Mouse (Mus musculus) thymus, adult 2 months (tissue): Measurements from ENCODE around the gene Mief1. TPM values are rescaled to one million over a fixed set of nuclear protein-coding genes. Genes with fewer than 3 reads are reported as not detected.
A peak's percentile ranks its signal among the peaks of the same experiment; 100 is the strongest.

Source experiments
- DNase-seq: peaks from one replicate; pipeline ENCODE4 v3.0.0; 2021
- H3K27ac ChIP-seq: fragments of 200-500 bp; 2 replicates; pipeline ENCODE4 v1.5.1; 2012; ENCODE audit warnings: low read length, control low read depth; ENCODE audit not compliant: control insufficient read depth, insufficient read depth
- H3K27me3 ChIP-seq: fragments of 200-500 bp; 2 replicates; pipeline ENCODE4 v1.6.1; 2012; ENCODE audit warnings: mild to moderate bottlenecking, low read length, moderate library complexity, mixed read lengths; ENCODE audit not compliant: control insufficient read depth, insufficient read depth
- H3K36me3 ChIP-seq: fragments of 200-500 bp; 2 replicates; pipeline ENCODE4 v1.6.1; 2012; ENCODE audit warnings: mild to moderate bottlenecking, low read length, moderate library complexity; ENCODE audit not compliant: control insufficient read depth, insufficient read depth
- H3K4me1 ChIP-seq: fragments of 200-500 bp; replicated peaks from 2 replicates; pipeline ENCODE4 v1.6.1; 2012; ENCODE audit warnings: low read length; ENCODE audit not compliant: control insufficient read depth, insufficient read depth
- H3K4me3 ChIP-seq: fragments of 200-500 bp; 2 replicates; pipeline ENCODE4 v1.5.1; 2012; ENCODE audit warnings: mild to moderate bottlenecking, low read length, control low read depth, moderate library complexity; ENCODE audit not compliant: control insufficient read depth, insufficient read depth
- CTCF ChIP-seq: fragments of 200-500 bp; IDR thresholded peaks from 2 replicates; pipeline ENCODE4 v1.5.1; 2012; ENCODE audit warnings: mild to moderate bottlenecking, control low read depth, low read length, moderate library complexity, borderline replicate concordance; ENCODE audit not compliant: control insufficient read depth, poor library complexity, insufficient read depth; ENCODE audit errors: extremely low read depth
- POLR2A ChIP-seq: fragments of 200-500 bp; IDR thresholded peaks from 2 replicates; pipeline ENCODE4 v1.6.1; 2012; ENCODE audit warnings: mild to moderate bottlenecking, low read length, control low read depth, moderate library complexity; ENCODE audit not compliant: control insufficient read depth, poor library complexity, insufficient read depth; ENCODE audit errors: extremely low read depth
- WGBS: fragments of 180-500 bp; shearing (Covaris S2); methylation state at CpG from one replicate; pipeline ENCODE4 v1.1.7; 2018; 5-methylcytosine and 5-hydroxymethylcytosine counted together
- polyA plus RNA-seq: library from polyadenylated mRNA; depleted of rRNA; stranded (reverse); fragments of >200 nt; gene quantifications from 2 replicates; pipeline ENCODE4 v1.2.3, GENCODE M21; 2012

The Mief1 gene
- polyA plus RNA-seq, 1 experiment = 32.7 TPM

DNA sequence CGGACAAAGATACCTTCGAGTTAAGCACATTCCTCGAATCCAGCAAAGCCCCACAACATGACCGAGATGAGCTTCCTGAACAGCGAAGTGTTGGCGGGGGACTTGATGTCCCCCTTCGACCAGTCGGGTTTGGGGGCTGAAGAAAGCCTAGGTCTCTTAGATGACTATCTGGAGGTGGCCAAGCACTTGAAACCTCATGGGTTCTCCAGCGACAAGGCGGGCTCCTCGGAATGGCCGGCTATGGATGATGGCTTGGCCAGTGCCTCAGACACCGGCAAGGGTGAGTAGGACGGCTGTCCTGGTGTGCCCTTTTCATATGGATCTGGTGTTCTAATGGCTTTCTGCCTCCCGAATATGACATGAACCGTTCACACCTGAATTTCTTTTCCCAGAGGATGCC, 22.4 kb downstream of the Mief1 start:
- Histone ChIP-seq H3K27me3 (no peaks in the 10 kb centered on the region), H3K27ac (no peak overlapping the region), H3K4me1 (peaks cover 17% of the 10 kb centered on the region), H3K4me3 (peak overlapping the region; percentile 88), H3K36me3 (peaks cover 17% of the 10 kb centered on the region)
- no peak for TF ChIP-seq CTCF
- no peak for TF ChIP-seq POLR2A
- DNase-seq = no peak
- WGBS = 17% methylated on average over 16 of the region's 16 CpGs

DNA sequence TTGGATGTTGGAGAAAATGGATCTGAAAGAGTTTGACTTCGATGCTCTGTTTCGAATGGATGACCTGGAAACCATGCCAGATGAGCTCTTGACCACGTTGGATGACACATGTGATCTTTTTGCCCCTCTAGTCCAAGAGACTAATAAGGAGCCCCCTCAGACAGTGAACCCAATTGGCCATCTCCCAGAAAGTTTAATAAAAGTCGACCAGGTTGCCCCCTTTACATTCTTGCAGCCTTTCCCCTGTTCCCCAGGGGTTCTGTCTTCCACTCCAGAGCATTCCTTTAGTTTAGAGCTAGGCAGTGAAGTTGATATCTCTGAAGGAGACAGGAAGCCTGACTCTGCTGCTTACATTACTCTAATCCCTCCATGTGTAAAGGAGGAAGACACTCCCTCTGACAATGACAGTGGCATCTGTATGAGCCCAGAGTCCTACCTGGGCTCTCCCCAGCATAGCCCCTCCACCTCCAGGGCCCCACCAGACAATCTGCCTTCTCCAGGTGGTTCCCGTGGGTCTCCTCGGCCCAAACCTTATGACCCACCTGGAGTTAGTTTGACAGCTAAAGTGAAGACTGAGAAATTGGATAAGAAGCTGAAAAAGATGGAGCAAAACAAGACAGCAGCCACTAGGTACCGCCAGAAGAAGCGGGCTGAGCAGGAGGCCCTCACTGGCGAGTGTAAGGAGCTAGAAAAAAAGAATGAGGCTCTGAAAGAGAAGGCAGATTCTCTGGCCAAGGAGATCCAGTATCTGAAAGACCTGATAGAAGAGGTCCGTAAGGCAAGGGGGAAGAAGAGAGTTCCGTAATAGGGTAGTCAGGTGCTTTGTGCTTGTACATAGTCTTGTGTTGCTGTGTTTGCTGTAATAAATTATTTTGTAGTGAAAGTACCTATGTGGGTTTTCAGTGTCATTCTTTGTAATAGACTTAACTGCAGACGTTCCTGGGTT, 23.1 kb downstream of the Mief1 start:
- Histone ChIP-seq H3K27me3 (no peaks in the 10 kb centered on the region), H3K36me3 (peaks cover 17% of the 10 kb centered on the region), H3K4me3 (peak overlapping the region; percentile 88), H3K27ac (no peak overlapping the region; the same call in 1 of the 2 replicates), H3K4me1 (peaks cover 17% of the 10 kb centered on the region)
- TF ChIP-seq CTCF (no peak), POLR2A (no peak)
- 77% methylated on average over 12 of the region's 12 CpGs for WGBS
- no peak for DNase-seq

DNA sequence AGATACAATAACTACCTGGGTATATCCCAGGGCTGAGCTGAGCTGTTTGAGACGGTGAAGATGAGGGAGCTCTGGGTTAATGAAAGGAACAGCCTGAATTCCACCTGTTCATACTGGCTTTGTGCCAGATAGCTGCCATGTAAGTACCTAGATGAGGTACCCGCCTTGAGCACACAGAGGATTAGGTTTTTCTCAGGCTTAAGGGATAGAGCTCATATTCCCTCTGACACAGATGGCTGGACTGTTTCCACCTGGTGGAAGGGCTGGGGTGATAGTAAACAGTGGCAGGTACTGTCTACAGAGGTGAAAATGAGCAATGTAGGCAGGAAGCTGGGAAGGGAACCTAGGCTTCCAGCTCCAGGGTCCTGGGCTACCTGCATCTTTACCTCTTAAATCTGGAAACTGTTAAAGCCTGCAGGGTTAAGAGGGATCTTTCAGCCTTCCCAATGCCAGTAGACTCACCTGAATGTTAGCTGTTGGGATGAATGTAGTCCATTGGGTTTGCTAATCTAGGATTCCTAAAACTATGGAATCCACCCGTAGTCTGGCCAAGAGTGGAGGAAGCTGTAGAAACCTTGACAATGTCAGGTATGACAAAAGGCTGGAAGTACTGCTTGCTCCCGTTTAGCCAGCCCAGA, 23.9 kb downstream of the Mief1 start:
- no peak overlapping the region for H3K4me3 ChIP-seq
- no peak overlapping the region for H3K27ac ChIP-seq
- no peak for DNase-seq
- H3K27me3 ChIP-seq = no peaks in the 10 kb centered on the region
- peaks cover 17% of the 10 kb centered on the region for H3K36me3 ChIP-seq
- WGBS = 65% methylated on average over 4 of the region's 4 CpGs
- TF ChIP-seq CTCF (no peak), POLR2A (no peak)
- peaks cover 17% of the 10 kb centered on the region for H3K4me1 ChIP-seq

DNA sequence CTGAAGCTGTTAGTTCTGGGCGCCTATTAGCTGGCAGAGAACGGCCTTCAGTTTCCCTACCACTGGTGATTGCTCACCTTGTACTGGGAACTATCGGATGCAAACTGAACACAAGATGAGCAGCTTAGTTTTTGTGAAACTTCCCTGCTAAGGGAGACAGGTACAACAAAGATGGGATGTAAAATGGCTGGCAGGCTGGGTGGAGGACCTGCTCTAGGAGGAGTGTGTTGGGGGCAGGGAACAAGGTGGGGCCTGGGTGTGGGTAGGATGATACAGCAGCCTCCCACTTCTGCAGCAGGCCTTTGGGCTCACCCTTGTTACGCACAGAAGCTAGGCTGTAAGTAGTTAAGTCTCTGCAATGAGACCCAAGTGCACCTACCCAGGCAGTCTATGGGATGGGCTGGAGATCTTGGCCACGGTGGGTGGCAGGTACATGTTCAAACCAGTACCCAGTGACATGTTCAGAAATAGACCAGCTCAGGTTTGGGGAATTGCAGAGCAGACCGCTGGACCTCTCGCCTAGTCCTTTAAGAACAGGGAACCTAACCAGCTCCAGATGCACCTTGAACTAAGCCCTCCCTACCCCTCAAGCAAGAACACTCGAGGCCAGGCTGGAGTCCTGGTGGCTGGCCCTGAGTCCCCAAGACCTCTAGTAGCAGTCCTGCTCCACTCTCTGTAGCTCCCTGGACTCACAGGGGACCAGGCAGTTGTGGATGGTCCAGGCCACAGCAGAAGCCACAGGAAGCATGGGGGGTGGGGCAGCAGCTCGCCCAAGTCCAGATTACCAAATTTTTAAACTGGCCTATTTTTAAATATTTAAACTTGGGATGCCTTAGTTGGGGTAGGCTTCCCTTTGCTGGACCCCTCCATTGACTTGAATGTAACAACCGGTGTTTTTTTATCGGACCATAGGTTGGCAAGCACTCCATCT, 24.7 kb downstream of the Mief1 start:
- Histone ChIP-seq H3K4me1 (peaks cover 23% of the 10 kb centered on the region), H3K27ac (no peak overlapping the region), H3K36me3 (peaks cover 17% of the 10 kb centered on the region), H3K27me3 (no peaks in the 10 kb centered on the region), H3K4me3 (no peak overlapping the region)
- TF ChIP-seq POLR2A (no peak), CTCF (no peak)
- no peak for DNase-seq
- WGBS = 89% methylated on average over 11 of the region's 11 CpGs

DNA sequence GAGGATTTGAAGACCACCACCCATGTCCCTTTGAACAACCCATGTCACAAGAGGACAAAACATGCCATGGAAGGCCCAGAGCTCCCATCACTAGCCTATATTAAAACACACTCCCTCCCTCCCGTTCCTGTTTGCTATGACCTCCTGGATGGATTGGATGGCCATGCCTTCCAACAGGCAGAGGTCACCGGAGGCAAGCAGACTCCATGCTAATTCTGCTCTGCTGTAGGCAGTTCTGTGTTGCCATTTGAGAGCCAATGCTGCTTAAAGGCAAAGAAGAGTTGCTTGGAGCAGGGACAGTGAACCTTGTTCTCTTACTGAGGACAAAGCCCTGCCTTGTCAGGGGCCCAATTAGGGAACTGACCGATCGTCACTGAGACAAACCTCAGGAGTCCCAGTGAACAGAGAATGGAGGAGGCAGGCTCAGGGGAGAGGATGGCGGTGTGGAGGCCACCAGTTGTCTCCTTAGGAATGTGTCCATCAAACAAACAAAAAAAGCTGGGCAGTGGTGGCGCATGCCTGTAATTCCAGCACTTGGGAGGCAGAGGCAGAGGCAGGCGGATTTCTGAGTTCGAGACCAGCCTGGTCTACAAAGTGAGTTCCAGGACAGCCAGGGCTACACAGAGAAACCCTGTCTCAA, 25.7 kb downstream of the Mief1 start:
- WGBS = 96% methylated on average over 8 of the region's 8 CpGs
- Histone ChIP-seq H3K4me3 (no peak overlapping the region), H3K36me3 (peaks cover 17% of the 10 kb centered on the region), H3K27me3 (no peaks in the 10 kb centered on the region), H3K4me1 (peaks cover 25% of the 10 kb centered on the region), H3K27ac (no peak overlapping the region)
- TF ChIP-seq POLR2A (no peak), CTCF (no peak)
- no peak for DNase-seq

DNA sequence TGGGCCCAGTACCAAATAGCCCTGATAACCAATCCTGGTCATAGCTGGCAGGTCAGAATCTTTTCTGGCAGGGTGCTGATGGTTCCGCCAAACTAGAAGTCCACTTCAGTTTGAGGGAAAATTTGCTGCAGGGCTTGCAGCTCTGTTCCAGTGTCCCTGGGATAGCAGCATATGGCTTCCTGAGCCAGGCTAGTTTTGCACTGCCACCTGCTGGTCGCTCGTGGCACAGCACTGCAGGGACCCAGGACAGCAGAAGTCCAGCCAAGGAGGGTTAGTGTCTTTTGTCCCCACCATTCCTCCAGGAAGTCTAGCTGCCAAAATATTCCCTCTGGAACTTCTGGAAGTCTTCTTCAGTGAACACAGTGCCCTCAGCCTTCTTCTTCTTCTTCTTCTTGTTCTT, 26.9 kb downstream of the Mief1 start:
- Histone ChIP-seq H3K27me3 (no peaks in the 10 kb centered on the region), H3K27ac (no peak overlapping the region), H3K4me1 (peaks cover 25% of the 10 kb centered on the region), H3K36me3 (peaks cover 17% of the 10 kb centered on the region), H3K4me3 (no peak overlapping the region)
- TF ChIP-seq CTCF (peak; percentile 94), POLR2A (no peak)
- DNase-seq = peak; percentile 84
- WGBS = 27% methylated on average over 3 of the region's 3 CpGs
